Mouse (Mus musculus): Measurements from ENCODE around the gene Tab1.

DNA sequence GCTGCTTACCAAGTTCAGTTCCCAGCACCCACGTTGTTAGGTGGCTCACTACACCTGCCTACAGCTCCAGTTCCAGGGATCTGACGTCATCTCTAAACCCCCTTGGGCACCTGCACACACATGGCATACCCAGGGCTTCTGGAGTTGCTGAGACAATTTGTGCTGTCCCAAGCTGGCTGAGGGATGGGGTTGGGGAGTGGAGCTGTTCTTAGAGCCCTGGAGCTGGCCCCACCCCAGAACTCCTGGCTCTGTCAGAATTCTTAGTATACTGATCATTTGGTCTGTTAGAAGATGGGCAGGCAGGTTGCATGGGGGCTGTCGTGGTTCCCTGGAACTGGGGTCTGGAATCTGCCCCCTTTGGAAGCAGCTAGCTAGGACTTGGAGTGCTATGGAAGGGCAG is 32.7 kb upstream of the Tab1 start:
- TF ChIP-seq CTCF (IDR thresholded peaks at IDR 0.05; ENCODE audit: low read depth) = no peak
- no peak for TF ChIP-seq EP300 (IDR thresholded peaks at IDR 0.05; ENCODE audit: low read depth)
